Mouse (Mus musculus) hindbrain, embryonic 11.5 days (tissue): ENCODE measurements around the gene D10Wsu102e. TPM values are rescaled to one million over a fixed set of nuclear protein-coding genes. Genes with fewer than 3 reads are reported as not detected.
A peak's percentile ranks its signal among the peaks of the same experiment; 100 is the strongest.

Experiments used
- ATAC-seq: fragments of 200-750 bp; cut with Nextera tagmentation; 2 replicates; pipeline ENCODE4 v1.8.0; 2017; ENCODE audit warnings: mild to moderate bottlenecking, moderate TSS enrichment, moderate library complexity; ENCODE audit not compliant: low FRiP score
- DNase-seq: peaks from one replicate; pipeline ENCODE4 v3.0.0-alpha.2; 2015; ENCODE audit warnings: low spot score
- H3K27ac ChIP-seq: fragments of 300-500 bp; sonication (generic); 2 replicates; pipeline ENCODE4 v1.5.1; 2014; ENCODE audit warnings: mild to moderate bottlenecking, low read depth, low read length
- H3K27me3 ChIP-seq: fragments of 300-500 bp; sonication (generic); 2 replicates; pipeline ENCODE4 v1.6.1; 2014; ENCODE audit warnings: mild to moderate bottlenecking, low read length, moderate library complexity, mixed read lengths; ENCODE audit not compliant: control insufficient read depth, insufficient read depth
- H3K36me3 ChIP-seq: fragments of 300-500 bp; sonication (generic); 2 replicates; pipeline ENCODE4 v1.6.1; 2014; ENCODE audit warnings: mild to moderate bottlenecking, low read length, moderate library complexity, mixed read lengths; ENCODE audit not compliant: control insufficient read depth, insufficient read depth
- H3K4me1 ChIP-seq: fragments of 300-500 bp; sonication (generic); replicated peaks from 2 replicates; pipeline ENCODE4 v1.6.1; 2014; ENCODE audit warnings: low read length, mixed read lengths; ENCODE audit not compliant: control insufficient read depth, insufficient read depth
- H3K4me2 ChIP-seq: fragments of 300-500 bp; sonication (generic); replicated peaks from 2 replicates; pipeline ENCODE4 v1.6.1; 2014; ENCODE audit warnings: mild to moderate bottlenecking, low read depth, low read length
- H3K4me3 ChIP-seq: fragments of 300-500 bp; sonication (generic); 2 replicates; pipeline ENCODE4 v1.5.1; 2014; ENCODE audit warnings: low read depth, low read length
- H3K9ac ChIP-seq: fragments of 300-500 bp; sonication (generic); 2 replicates; pipeline ENCODE4 v1.6.1; 2014; ENCODE audit warnings: low read depth, low read length
- H3K9me3 ChIP-seq: fragments of 300-500 bp; sonication (generic); 2 replicates; pipeline ENCODE4 v1.6.1; 2016; ENCODE audit warnings: low read length; ENCODE audit not compliant: control insufficient read depth
- WGBS: fragments of 180-500 bp; shearing (Covaris S2); extraction: QIAGEN DNeasy Blood & Tissue Kit; methylation state at CpG from one replicate; pipeline ENCODE4 v1.1.7; 2014; 5-methylcytosine and 5-hydroxymethylcytosine counted together
- polyA plus RNA-seq: library from polyadenylated mRNA; unstranded; fragments of >200 nt; fragmentation: Nextera tagmentation; extraction: Ambion mirVana; gene quantifications from 2 replicates; pipeline ENCODE4 v1.2.1, GENCODE M21; 2014

Gene D10Wsu102e
- polyA plus RNA-seq, 1 experiment from 2014 or later, result 1.3 TPM

- H3K36me3 ChIP-seq, result peaks cover 2% of the 10 kb centered on the region; the same call in 1 of the 2 replicates
- no peak overlapping the region for H3K27ac ChIP-seq
- ATAC-seq (no peak), DNase-seq (no peak)
- no peak overlapping the region for H3K4me2 ChIP-seq
- H3K9me3 ChIP-seq, result 0 out of 2 replicates have a peak, but pooled peaks cover 6% of the 10 kb centered on the region
- WGBS, result 88% methylated on average over 3 of the region's 3 CpGs
- no peak overlapping the region for H3K4me3 ChIP-seq
- H3K4me1 ChIP-seq, result no peaks in the 10 kb centered on the region
- H3K9ac ChIP-seq, result no peak overlapping the region
- H3K27me3 ChIP-seq, result no peaks in the 10 kb centered on the region
Measured at GRCm38 (mm10) chr10:83457531-83457930, 97.5 kb downstream of the D10Wsu102e start.

- Histone ChIP-seq H3K4me2 (no peak overlapping the region), H3K4me3 (no peak overlapping the region), H3K27me3 (no peaks in the 10 kb centered on the region), H3K4me1 (no peaks in the 10 kb centered on the region), H3K9ac (no peak overlapping the region), H3K9me3 (no peaks in the 10 kb centered on the region), H3K27ac (no peak overlapping the region), H3K36me3 (no peaks in the 10 kb centered on the region)
- DNase-seq (no peak), ATAC-seq (no peak)
- 96% methylated on average over 13 of the region's 13 CpGs for WGBS
Measured at GRCm38 (mm10) chr10:83475226-83475625, 115.2 kb downstream of the D10Wsu102e start.

GRCm38 (mm10) chr10:83477286-83477685 is 117.3 kb downstream of the D10Wsu102e start:
- 85% methylated on average over 5 of the region's 5 CpGs for WGBS
- Histone ChIP-seq H3K4me1 (no peaks in the 10 kb centered on the region), H3K9me3 (no peaks in the 10 kb centered on the region), H3K4me2 (no peak overlapping the region), H3K9ac (no peak overlapping the region), H3K36me3 (no peaks in the 10 kb centered on the region), H3K27me3 (no peaks in the 10 kb centered on the region), H3K4me3 (no peak overlapping the region), H3K27ac (no peak overlapping the region)
- DNase-seq, result no peak
- ATAC-seq, result no peak

- Histone ChIP-seq H3K4me3 (no peak overlapping the region), H3K27ac (no peak overlapping the region), H3K9me3 (no peaks in the 10 kb centered on the region), H3K9ac (no peak overlapping the region), H3K36me3 (no peaks in the 10 kb centered on the region), H3K4me2 (no peak overlapping the region), H3K27me3 (no peaks in the 10 kb centered on the region), H3K4me1 (no peaks in the 10 kb centered on the region)
- DNase-seq (no peak), ATAC-seq (no peak)
- 88% methylated on average over 6 of the region's 6 CpGs for WGBS
Measured at GRCm38 (mm10) chr10:83490506-83490905, 130.5 kb downstream of the D10Wsu102e start.

- 91% methylated on average over 13 of the region's 13 CpGs for WGBS
- Histone ChIP-seq H3K36me3 (no peaks in the 10 kb centered on the region), H3K9ac (no peak overlapping the region), H3K4me3 (no peak overlapping the region), H3K27ac (no peak overlapping the region), H3K4me1 (no peaks in the 10 kb centered on the region), H3K4me2 (no peak overlapping the region), H3K9me3 (no peaks in the 10 kb centered on the region), H3K27me3 (no peaks in the 10 kb centered on the region)
- no peak for ATAC-seq
- no peak for DNase-seq
Measured at GRCm38 (mm10) chr10:83497321-83497720, 137.3 kb downstream of the D10Wsu102e start.

GRCm38 (mm10) chr10:83508962-83509660 is 149.1 kb downstream of the D10Wsu102e start:
- H3K36me3 ChIP-seq, result no peaks in the 10 kb centered on the region
- DNase-seq (no peak), ATAC-seq (no peak)
- no peaks in the 10 kb centered on the region for H3K9me3 ChIP-seq
- H3K4me3 ChIP-seq, result no peak overlapping the region
- no peaks in the 10 kb centered on the region for H3K4me1 ChIP-seq
- H3K9ac ChIP-seq, result no peak overlapping the region
- no peaks in the 10 kb centered on the region for H3K27me3 ChIP-seq
- no peak overlapping the region for H3K4me2 ChIP-seq
- WGBS, result 64% methylated on average over 8 of the region's 8 CpGs
- no peak overlapping the region for H3K27ac ChIP-seq

- H3K36me3 ChIP-seq, result no peaks in the 10 kb centered on the region
- WGBS, result 83% methylated on average over 5 of the region's 5 CpGs
Measured at GRCm38 (mm10) chr10:83511304-83511703, 151.3 kb downstream of the D10Wsu102e start.

GRCm38 (mm10) chr10:83513736-83514135 is 153.7 kb downstream of the D10Wsu102e start:
- Histone ChIP-seq H3K9me3 (no peaks in the 10 kb centered on the region), H3K4me2 (no peak overlapping the region), H3K27me3 (no peaks in the 10 kb centered on the region), H3K36me3 (no peaks in the 10 kb centered on the region), H3K27ac (no peak overlapping the region), H3K9ac (no peak overlapping the region), H3K4me1 (no peaks in the 10 kb centered on the region), H3K4me3 (no peak overlapping the region)
- DNase-seq, result no peak
- WGBS, result 85% methylated on average over 8 of the region's 8 CpGs
- ATAC-seq, result no peak

More at GRCm38 (mm10) chr10:83511304-83511703, 151.3 kb downstream of the D10Wsu102e start:
- Histone ChIP-seq H3K4me2 (no peak overlapping the region), H3K4me3 (no peak overlapping the region), H3K27ac (no peak overlapping the region), H3K27me3 (no peaks in the 10 kb centered on the region), H3K4me1 (no peaks in the 10 kb centered on the region), H3K9me3 (no peaks in the 10 kb centered on the region), H3K9ac (no peak overlapping the region)
- no peak for ATAC-seq
- DNase-seq, result no peak

- no peaks in the 10 kb centered on the region for H3K27me3 ChIP-seq
- no peaks in the 10 kb centered on the region for H3K9me3 ChIP-seq
- no peak overlapping the region for H3K27ac ChIP-seq
- 80% methylated on average over 4 of the region's 4 CpGs for WGBS
- no peak for ATAC-seq
- no peak overlapping the region for H3K9ac ChIP-seq
- no peak overlapping the region for H3K4me2 ChIP-seq
- no peak overlapping the region for H3K4me3 ChIP-seq
- peak; percentile 6 for DNase-seq
- H3K4me1 ChIP-seq, result no peaks in the 10 kb centered on the region
- no peaks in the 10 kb centered on the region for H3K36me3 ChIP-seq
Measured at GRCm38 (mm10) chr10:83520990-83521389, 161.0 kb downstream of the D10Wsu102e start.
